Mouse (Mus musculus) lung, postnatal 0 days (tissue): ENCODE measurements at regions not wholly inside any gene's neighbourhood (a gene's known extent, or its start where the extent isn't known, plus 50 kb on each side); places are given as distances from the start of the nearest gene placed in this dataset.

Source experiments
- CTCF ChIP-seq: IDR thresholded peaks from 2 replicates; pipeline ENCODE4 v1.5.1; 2016; ENCODE audit warnings: antibody characterized with exemption, mild to moderate bottlenecking
- EP300 ChIP-seq: IDR thresholded peaks from 2 replicates; pipeline ENCODE4 v1.6.1; 2016; ENCODE audit warnings: antibody characterized with exemption, mild to moderate bottlenecking, control low read depth

- TF ChIP-seq EP300 (no peak), CTCF (no peak)
These were observed 69.7 kb upstream of the Zbtb40 start for GRCm38 (mm10) chr4:137118332-137118715.
